Comparison of ENCODE assay signal across 8 mouse cellular contexts in the genomic region with DNA sequence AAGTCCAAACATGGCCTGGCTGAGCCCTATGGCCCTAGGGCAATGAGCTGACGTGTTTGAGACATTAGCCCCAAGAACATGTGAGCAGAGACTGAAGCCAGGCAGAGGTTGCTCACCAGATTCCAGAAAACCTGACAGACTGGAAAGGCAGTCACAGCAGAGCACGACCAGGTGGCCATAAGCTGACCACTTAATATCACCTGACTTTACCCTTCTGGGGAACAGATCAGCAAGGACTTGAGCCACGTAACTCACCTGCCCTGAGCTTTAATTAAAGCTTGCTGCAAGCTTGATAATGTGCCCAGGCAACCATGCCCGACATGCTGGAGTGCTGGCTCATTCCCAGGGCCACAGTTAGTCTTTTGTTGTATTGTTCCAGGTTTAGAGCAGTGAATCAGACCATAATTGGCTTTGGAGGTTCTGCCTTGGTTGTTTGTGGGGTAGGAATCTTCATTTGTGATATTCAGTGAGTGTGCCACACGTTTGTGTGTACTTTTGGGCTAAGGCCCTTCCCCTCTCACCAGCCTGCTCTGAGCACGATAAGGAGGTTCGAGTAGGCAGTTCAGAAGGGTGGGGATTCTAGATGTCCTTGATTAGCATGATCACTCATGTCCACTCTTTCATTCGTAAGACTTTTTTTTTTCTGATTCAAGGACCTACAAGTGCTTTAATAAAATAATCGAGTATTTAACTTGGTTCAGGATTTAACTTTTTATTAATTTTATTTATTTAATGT. TPM values are rescaled to one million over a fixed set of nuclear protein-coding genes. Genes with fewer than 3 reads are reported as not detected.
DNase-seq lines count a peak whose midpoint lies in the region; ATAC-seq and TF ChIP-seq lines count a peak whose summit lies in the region.

No protein-coding gene starts in this region.

- no peak for DNase-seq in neural tube, embryonic 11.5 days (ENCODE audit: low spot score)
- no peak for DNase-seq in neural tube, embryonic 10.5 days (ENCODE audit: extremely low spot score, low spot score)
- peak; percentile 70 for DNase-seq in kidney, postnatal 14 days
- DNase-seq in stomach, postnatal 0 days (ENCODE audit: low spot score): peak; percentile 54
- DNase-seq in gastrocnemius, postnatal 25 days: no peak
- no peak for DNase-seq in midbrain, embryonic 10.5 days (ENCODE audit: low spot score)
- DNase-seq in frontal cortex, postnatal 25 days (ENCODE audit: low spot score in 2 of 2): no peak

- H3K4me3 ChIP-seq in neural tube, embryonic 11.5 days (ENCODE audit: low read depth, low read length): no peak overlapping the region
- no peak overlapping the region for H3K4me3 ChIP-seq in stomach, postnatal 0 days (ENCODE audit: low read depth, low read length)
- H3K4me3 ChIP-seq in midbrain, embryonic 10.5 days: no peak overlapping the region

- no peak overlapping the region for H3K9ac ChIP-seq in neural tube, embryonic 11.5 days (ENCODE audit: low read length)
- H3K9ac ChIP-seq in stomach, postnatal 0 days (ENCODE audit: low read length): no peak overlapping the region; the same call in 1 of the 2 replicates

- no peak for TF ChIP-seq CTCF in stomach, postnatal 0 days (IDR thresholded peaks at IDR 0.05; ENCODE audit: low read depth)

- ATAC-seq in neural tube, embryonic 11.5 days (ENCODE audit: insufficient read depth, low FRiP score, low TSS enrichment): no peak
- ATAC-seq in common myeloid progenitor, adult 5-6 weeks (replicated peaks; ENCODE audit: low read depth, poor library complexity, severe bottlenecking): peak; percentile 16; the same call in 1 of the 2 replicates
- ATAC-seq in stomach, postnatal 0 days (ENCODE audit: low FRiP score, low TSS enrichment): peak; percentile 93

- 69% methylated on average over 9 of the region's 9 CpGs for WGBS in neural tube, embryonic 11.5 days
- WGBS in stomach, postnatal 0 days: 54% methylated on average over 9 of the region's 9 CpGs
- 57% methylated on average over 9 of the region's 9 CpGs for WGBS in midbrain, embryonic 10.5 days

- no peaks in the 10 kb centered on the region for H3K27me3 ChIP-seq in neural tube, embryonic 11.5 days (ENCODE audit: control insufficient read depth, insufficient read depth, low read length)
- no peaks in the 10 kb centered on the region for H3K27me3 ChIP-seq in stomach, postnatal 0 days (ENCODE audit: control insufficient read depth, insufficient read depth, low read length)
- H3K27me3 ChIP-seq in midbrain, embryonic 10.5 days (ENCODE audit: low read depth, poor library complexity, severe bottlenecking): no peaks in the 10 kb centered on the region

- no peak overlapping the region for H3K4me2 ChIP-seq in neural tube, embryonic 11.5 days (ENCODE audit: low read depth)
- no peak overlapping the region for H3K4me2 ChIP-seq in stomach, postnatal 0 days (replicated peaks; ENCODE audit: low read depth)

- H3K36me3 ChIP-seq in neural tube, embryonic 11.5 days (ENCODE audit: control insufficient read depth, insufficient read depth, low read length): no peaks in the 10 kb centered on the region
- H3K36me3 ChIP-seq in stomach, postnatal 0 days (ENCODE audit: control insufficient read depth, insufficient read depth, low read length): no peaks in the 10 kb centered on the region
- no peaks in the 10 kb centered on the region for H3K36me3 ChIP-seq in midbrain, embryonic 10.5 days

- TF ChIP-seq EP300 in stomach, postnatal 0 days (optimal IDR thresholded peaks at IDR 0.05): no peak

- H3K9me3 ChIP-seq in neural tube, embryonic 11.5 days (ENCODE audit: control insufficient read depth, low read length): no peaks in the 10 kb centered on the region
- H3K9me3 ChIP-seq in stomach, postnatal 0 days (ENCODE audit: control insufficient read depth, low read length): no peaks in the 10 kb centered on the region
- H3K9me3 ChIP-seq in midbrain, embryonic 10.5 days (replicated peaks): no peaks in the 10 kb centered on the region

- H3K4me1 ChIP-seq in neural tube, embryonic 11.5 days (ENCODE audit: control insufficient read depth, insufficient read depth, low read length): no peaks in the 10 kb centered on the region
- 0 out of 2 replicates have a peak, but pooled peaks cover 2% of the 10 kb centered on the region for H3K4me1 ChIP-seq in stomach, postnatal 0 days (replicated peaks; ENCODE audit: control insufficient read depth, insufficient read depth)
- peaks cover 3% of the 10 kb centered on the region; the same call in 1 of the 2 replicates for H3K4me1 ChIP-seq in midbrain, embryonic 10.5 days

- H3K27ac ChIP-seq in neural tube, embryonic 11.5 days (ENCODE audit: low read depth, low read length): 0 out of 2 replicates have a peak overlapping the region, but pooled peaks have one; percentile 14
- peak overlapping the region; percentile 58 for H3K27ac ChIP-seq in stomach, postnatal 0 days (replicated peaks)
- H3K27ac ChIP-seq in midbrain, embryonic 10.5 days (replicated peaks): no peak overlapping the region; the same call in 1 of the 2 replicates

RNA-seq across cellular contexts. Expression of a gene that starts 52.1 kb away (rescaled TPM):
- 8.3 and 8.8 TPM in 2 replicates for polyA plus RNA-seq in neural tube, embryonic 11.5 days (2014; fragmentation: Nextera tagmentation; extraction: Ambion mirVana)
- 53.3 and 57.7 TPM in 2 replicates for total RNA-seq in common myeloid progenitor, adult 5-6 weeks (2017)
- polyA plus RNA-seq in stomach, postnatal 0 days (2015; fragmentation: Nextera tagmentation; extraction: Ambion mirVana): 12.7 and 12.8 TPM in 2 replicates
- 10 to 100 TPM; 13.4 to 17.1 TPM for total RNA-seq in gastrocnemius, postnatal 25 days (2021)
- polyA plus RNA-seq in midbrain, embryonic 10.5 days (2016; fragmentation: Nextera tagmentation; extraction: Ambion mirVana): 7.3 and 7.8 TPM in 2 replicates

Comparison
In these comparisons a context has a peak if more than half of its experiments do, and no peak if none do; other contexts are left out.
1. DNase-seq: peak in kidney, postnatal 14 days (single experiment) and stomach, postnatal 0 days (single experiment); none in neural tube, embryonic 11.5 days (single experiment), neural tube, embryonic 10.5 days (single experiment), gastrocnemius, postnatal 25 days (single experiment), midbrain, embryonic 10.5 days (single experiment) and frontal cortex, postnatal 25 days (0 of 2).